Mouse (Mus musculus) C2C12 (cell line): ENCODE data around the gene Ppwd1.

ENCODE experiments used
- CEBPB ChIP-seq: IDR thresholded peaks from one replicate; pipeline ENCODE4 v1.6.1; 2011; ENCODE audit warnings: low read depth, mild to moderate bottlenecking, control low read depth, moderate library complexity
- CTCF ChIP-seq: IDR thresholded peaks from one replicate; pipeline ENCODE4 v1.5.1; 2011; ENCODE audit not compliant: control insufficient read depth, insufficient read depth, insufficient read length
- MAX ChIP-seq: IDR thresholded peaks from one replicate; pipeline ENCODE4 v1.6.1; 2011; ENCODE audit warnings: mild to moderate bottlenecking, control low read depth
- MYOD1 ChIP-seq: IDR thresholded peaks from one replicate; pipeline ENCODE4 v1.6.1; 2011; ENCODE audit warnings: low read depth; ENCODE audit not compliant: control insufficient read depth, insufficient read length
- MYOG ChIP-seq: IDR thresholded peaks from one replicate; pipeline ENCODE4 v1.6.1; 2011; ENCODE audit not compliant: control insufficient read depth, insufficient read length; ENCODE audit errors: extremely low read depth
- USF1 ChIP-seq: IDR thresholded peaks from one replicate; pipeline ENCODE4 v1.6.1; 2011; ENCODE audit warnings: low read depth, mild to moderate bottlenecking, control low read depth, moderate library complexity

- TF ChIP-seq CTCF (no peak), MYOD1 (no peak), USF1 (no peak), MYOG (no peak), MAX (no peak), CEBPB (no peak)
These were observed 50.6 kb downstream of the Ppwd1 start, which contains the start of gene Trappc13 for GRCm38 (mm10) chr13:104177796-104178649.
